Mouse (Mus musculus): ENCODE results near the gene Tmem41b. TPM values are rescaled to one million over a fixed set of nuclear protein-coding genes. Genes with fewer than 3 reads are reported as not detected.
"Not testable (repeated sequence)": the region's sequence is repeated elsewhere in the genome, so short reads cannot be mapped to it uniquely, and the experiment has no call there.

Tmem41b gene
- polyA plus RNA-seq (2014; fragmentation: Nextera tagmentation; extraction: Ambion mirVana) = 48.4 and 53.5 TPM in 2 replicates

GRCm38 (mm10) chr7:109986775-109987174, at the start of gene Tmem41b:
Tmem41b (minus strand) TSS chr7:109986929.
- Histone ChIP-seq H3K9ac (ENCODE audit: low read length) (peak within 1 kb of the TSS; percentile 80), H3K4me3 (ENCODE audit: control insufficient read depth in 1 of 2, insufficient read depth in 1 of 2, low read depth in 1 of 2, low read length in 2 of 2) (peak within 1 kb of the TSS; percentile 66 to 67), H3K27ac (replicated peaks in 1 of 2; ENCODE audit: control insufficient read depth in 1 of 2, insufficient read depth in 1 of 2, low read depth in 2 of 2, low read length in 2 of 2) (peak within 1 kb of the TSS; percentile 82 to 91), H3K4me2 (ENCODE audit: low read length) (peak within 1 kb of the TSS; percentile 87), H3K36me3 (ENCODE audit: control insufficient read depth, insufficient read depth, low read length) (peaks cover 21% of the 10 kb centered on the region)
- not testable (repeated sequence) for ATAC-seq (ENCODE audit: insufficient number of reproducible peaks, insufficient read depth, low FRiP score, low read depth); H3K27me3 ChIP-seq (ENCODE audit: control insufficient read depth, insufficient read depth, low read length); H3K4me1 ChIP-seq (ENCODE audit: control insufficient read depth in 2 of 2, insufficient read depth in 2 of 2, low read length in 2 of 2); H3K9me3 ChIP-seq (ENCODE audit: control insufficient read depth, low read length)
- 38% methylated on average over 6 of the region's 6 CpGs for WGBS

DNA sequence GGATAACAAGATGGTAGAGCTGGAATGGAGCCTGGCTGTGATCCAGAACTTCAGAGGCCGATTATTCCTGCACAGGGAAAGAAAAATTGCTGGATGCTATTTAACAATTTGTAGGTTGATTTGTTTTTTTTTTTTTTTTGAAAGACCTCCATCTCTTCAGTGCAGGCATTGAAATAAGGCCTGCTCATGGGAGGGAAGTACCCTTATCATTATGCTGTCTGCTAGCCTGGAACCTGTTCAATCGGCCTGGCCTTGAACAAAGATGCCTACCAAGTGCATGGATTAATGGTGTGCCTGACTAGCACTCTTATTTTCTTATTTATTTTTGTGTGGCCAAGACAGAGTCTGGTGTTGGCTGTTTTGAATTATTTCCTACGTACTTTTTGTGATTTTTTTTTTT, 43.6 kb upstream of the Tmem41b start:
- Histone ChIP-seq H3K9me3 (ENCODE audit: control insufficient read depth, low read length) (no peaks in the 10 kb centered on the region), H3K27ac (replicated peaks in 1 of 2; ENCODE audit: control insufficient read depth in 1 of 2, insufficient read depth in 1 of 2, low read depth in 2 of 2, low read length in 2 of 2) (no peak overlapping the region), H3K4me1 (ENCODE audit: control insufficient read depth in 2 of 2, insufficient read depth in 2 of 2, low read length in 2 of 2) (no peaks in the 10 kb centered on the region), H3K4me3 (ENCODE audit: control insufficient read depth in 1 of 2, insufficient read depth in 1 of 2, low read depth in 1 of 2, low read length in 2 of 2) (no peak overlapping the region), H3K27me3 (ENCODE audit: control insufficient read depth, insufficient read depth, low read length) (no peaks in the 10 kb centered on the region), H3K36me3 (ENCODE audit: control insufficient read depth, insufficient read depth, low read length) (peaks cover 65% of the 10 kb centered on the region), H3K9ac (ENCODE audit: low read length) (no peak overlapping the region), H3K4me2 (ENCODE audit: low read length) (no peak overlapping the region)
- WGBS = 77% methylated on average over 3 of the region's 3 CpGs
- no peak for ATAC-seq (ENCODE audit: insufficient number of reproducible peaks, insufficient read depth, low FRiP score, low read depth)

- WGBS = 66% methylated on average over 1 of the region's 1 CpGs
- H3K4me1 ChIP-seq (ENCODE audit: control insufficient read depth in 2 of 2, insufficient read depth in 2 of 2, low read length in 2 of 2) = no peaks in the 10 kb centered on the region
These were observed 42.1 kb upstream of the Tmem41b start for GRCm38 (mm10) chr7:110028826-110029225.

GRCm38 (mm10) chr7:110026594-110026993, 39.9 kb upstream of the Tmem41b start:
- H3K27me3 ChIP-seq (ENCODE audit: control insufficient read depth, insufficient read depth, low read length) = no peaks in the 10 kb centered on the region
- H3K4me2 ChIP-seq (ENCODE audit: low read length) = no peak overlapping the region
- no peak overlapping the region for H3K4me3 ChIP-seq (ENCODE audit: control insufficient read depth in 1 of 2, insufficient read depth in 1 of 2, low read depth in 1 of 2, low read length in 2 of 2)
- H3K4me1 ChIP-seq (ENCODE audit: control insufficient read depth in 2 of 2, insufficient read depth in 2 of 2, low read length in 2 of 2) = no peaks in the 10 kb centered on the region
- H3K9ac ChIP-seq (ENCODE audit: low read length) = no peak overlapping the region
- H3K27ac ChIP-seq (replicated peaks in 1 of 2; ENCODE audit: control insufficient read depth in 1 of 2, insufficient read depth in 1 of 2, low read depth in 2 of 2, low read length in 2 of 2) = no peak overlapping the region
- no peak for ATAC-seq (ENCODE audit: insufficient number of reproducible peaks, insufficient read depth, low FRiP score, low read depth)
- H3K36me3 ChIP-seq (ENCODE audit: control insufficient read depth, insufficient read depth, low read length) = peaks cover 30% of the 10 kb centered on the region
- peaks cover 5% of the 10 kb centered on the region; the same call in 1 of the 2 replicates for H3K9me3 ChIP-seq (ENCODE audit: control insufficient read depth, low read length)
- 77% methylated on average over 2 of the region's 2 CpGs for WGBS

More at GRCm38 (mm10) chr7:110028826-110029225, 42.1 kb upstream of the Tmem41b start:
- peaks cover 5% of the 10 kb centered on the region; the same call in 1 of the 2 replicates for H3K9me3 ChIP-seq (ENCODE audit: control insufficient read depth, low read length)
- no peak overlapping the region for H3K4me2 ChIP-seq (ENCODE audit: low read length)
- no peak for ATAC-seq (ENCODE audit: insufficient number of reproducible peaks, insufficient read depth, low FRiP score, low read depth)
- H3K27ac ChIP-seq (replicated peaks in 1 of 2; ENCODE audit: control insufficient read depth in 1 of 2, insufficient read depth in 1 of 2, low read depth in 2 of 2, low read length in 2 of 2) = no peak overlapping the region
- no peak overlapping the region for H3K9ac ChIP-seq (ENCODE audit: low read length)
- peaks cover 51% of the 10 kb centered on the region for H3K36me3 ChIP-seq (ENCODE audit: control insufficient read depth, insufficient read depth, low read length)
- H3K4me3 ChIP-seq (ENCODE audit: control insufficient read depth in 1 of 2, insufficient read depth in 1 of 2, low read depth in 1 of 2, low read length in 2 of 2) = no peak overlapping the region
- H3K27me3 ChIP-seq (ENCODE audit: control insufficient read depth, insufficient read depth, low read length) = no peaks in the 10 kb centered on the region

GRCm38 (mm10) chr7:110023553-110023952, 36.8 kb upstream of the Tmem41b start:
- no peak overlapping the region for H3K4me3 ChIP-seq (ENCODE audit: control insufficient read depth in 1 of 2, insufficient read depth in 1 of 2, low read depth in 1 of 2, low read length in 2 of 2)
- peaks cover 5% of the 10 kb centered on the region; the same call in 1 of the 2 replicates for H3K9me3 ChIP-seq (ENCODE audit: control insufficient read depth, low read length)
- no peaks in the 10 kb centered on the region for H3K27me3 ChIP-seq (ENCODE audit: control insufficient read depth, insufficient read depth, low read length)
- no peak for ATAC-seq (ENCODE audit: insufficient number of reproducible peaks, insufficient read depth, low FRiP score, low read depth)
- peaks cover 5% of the 10 kb centered on the region; the same call in 1 of the 2 replicates for H3K36me3 ChIP-seq (ENCODE audit: control insufficient read depth, insufficient read depth, low read length)
- no peak overlapping the region for H3K9ac ChIP-seq (ENCODE audit: low read length)
- H3K4me1 ChIP-seq (ENCODE audit: control insufficient read depth in 2 of 2, insufficient read depth in 2 of 2, low read length in 2 of 2) = peaks cover 0 to 4% of the 10 kb centered on the region in 2 experiments; a peak in 1 of 4 replicates
- H3K4me2 ChIP-seq (ENCODE audit: low read length) = no peak overlapping the region
- no peak overlapping the region for H3K27ac ChIP-seq (replicated peaks in 1 of 2; ENCODE audit: control insufficient read depth in 1 of 2, insufficient read depth in 1 of 2, low read depth in 2 of 2, low read length in 2 of 2)
- WGBS = 89% methylated on average over 1 of the region's 1 CpGs

- H3K4me1 ChIP-seq (ENCODE audit: control insufficient read depth in 2 of 2, insufficient read depth in 2 of 2, low read length in 2 of 2) = peaks cover 0 to 4% of the 10 kb centered on the region in 2 experiments; a peak in 1 of 4 replicates
- H3K27me3 ChIP-seq (ENCODE audit: control insufficient read depth, insufficient read depth, low read length) = no peaks in the 10 kb centered on the region
- peak overlapping the region; percentile 98 for H3K9ac ChIP-seq (ENCODE audit: low read length)
- under 1% methylated on average over 42 of the region's 42 CpGs for WGBS
- no peaks in the 10 kb centered on the region for H3K9me3 ChIP-seq (ENCODE audit: control insufficient read depth, low read length)
- H3K27ac ChIP-seq (replicated peaks in 1 of 2; ENCODE audit: control insufficient read depth in 1 of 2, insufficient read depth in 1 of 2, low read depth in 2 of 2, low read length in 2 of 2) = peak overlapping the region; percentile 92 to 95
- ATAC-seq (ENCODE audit: insufficient number of reproducible peaks, insufficient read depth, low FRiP score, low read depth) = peak; percentile 74
- peak overlapping the region; percentile 90 for H3K4me2 ChIP-seq (ENCODE audit: low read length)
- no peaks in the 10 kb centered on the region for H3K36me3 ChIP-seq (ENCODE audit: control insufficient read depth, insufficient read depth, low read length)
- peak overlapping the region; percentile 96 to 99 for H3K4me3 ChIP-seq (ENCODE audit: control insufficient read depth in 1 of 2, insufficient read depth in 1 of 2, low read depth in 1 of 2, low read length in 2 of 2)
These were observed 32.1 kb upstream of the Tmem41b start for GRCm38 (mm10) chr7:110018631-110019482.

DNA sequence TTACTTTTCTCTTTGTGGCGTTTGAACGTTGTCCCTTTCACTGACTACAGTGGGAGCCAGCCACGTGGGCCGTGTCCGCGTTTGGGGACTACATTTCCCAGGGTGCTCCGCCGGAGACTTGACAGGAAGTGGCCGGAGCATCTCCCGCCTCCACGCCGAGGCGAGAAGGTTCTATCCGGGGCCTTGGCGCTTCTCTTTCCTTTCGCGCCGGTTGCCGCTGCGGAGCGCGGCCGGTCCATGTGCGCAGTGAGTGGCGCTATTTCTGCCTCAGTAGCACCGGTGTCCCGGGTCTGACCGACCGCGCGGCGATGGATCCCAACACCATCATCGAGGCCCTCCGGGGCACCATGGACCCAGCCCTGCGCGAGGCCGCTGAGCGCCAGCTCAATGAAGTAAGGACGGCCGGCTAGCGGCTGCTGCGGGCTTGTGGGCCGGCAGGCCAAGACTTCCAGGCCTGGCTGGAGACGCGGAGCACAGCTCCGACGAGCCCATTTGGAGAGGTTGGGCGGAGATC, 31.4 kb upstream of the Tmem41b start, which contains the start of gene Ipo7:
Gene Ipo7, plus strand, starts transcription at position 158 of the 514 bp plus-strand sequence.
- peak; percentile 94 for ATAC-seq (ENCODE audit: insufficient number of reproducible peaks, insufficient read depth, low FRiP score, low read depth)
- Histone ChIP-seq H3K4me3 (ENCODE audit: control insufficient read depth in 1 of 2, insufficient read depth in 1 of 2, low read depth in 1 of 2, low read length in 2 of 2) (peak within 1 kb of the TSS; percentile 96 to 99), H3K4me2 (ENCODE audit: low read length) (peak within 1 kb of the TSS; percentile 90), H3K4me1 (ENCODE audit: control insufficient read depth in 2 of 2, insufficient read depth in 2 of 2, low read length in 2 of 2) (peaks cover 0 to 4% of the 10 kb centered on the region in 2 experiments; a peak in 1 of 4 replicates), H3K9ac (ENCODE audit: low read length) (peak within 1 kb of the TSS; percentile 98), H3K27me3 (ENCODE audit: control insufficient read depth, insufficient read depth, low read length) (no peaks in the 10 kb centered on the region), H3K27ac (replicated peaks in 1 of 2; ENCODE audit: control insufficient read depth in 1 of 2, insufficient read depth in 1 of 2, low read depth in 2 of 2, low read length in 2 of 2) (peak within 1 kb of the TSS; percentile 92 to 95), H3K9me3 (ENCODE audit: control insufficient read depth, low read length) (no peaks in the 10 kb centered on the region), H3K36me3 (ENCODE audit: control insufficient read depth, insufficient read depth, low read length) (no peaks in the 10 kb centered on the region)
- WGBS = under 1% methylated on average over 48 of the region's 48 CpGs

All from heart, embryonic 14.5 days (tissue).